Mouse (Mus musculus) ES-Bruce4 (cell line): ENCODE data around the gene Ripply3.

Source experiments
- CTCF ChIP-seq: IDR thresholded peaks from one replicate; pipeline ENCODE4 v1.8.1; 2011; ENCODE audit warnings: low read depth, low read length
- EP300 ChIP-seq: IDR thresholded peaks from 2 replicates; pipeline ENCODE4 v1.6.1; 2011; ENCODE audit warnings: low read depth, low read length; ENCODE audit not compliant: insufficient read depth
- POLR2A ChIP-seq: IDR thresholded peaks from one replicate; pipeline ENCODE4 v1.8.1; 2011; ENCODE audit warnings: low read length; ENCODE audit not compliant: insufficient read depth

- TF ChIP-seq POLR2A (no peak), CTCF (no peak), EP300 (no peak)
Observed at GRCm38 (mm10) chr16:94309025-94309424, 19.2 kb upstream of the Ripply3 start.
